35 mouse cellular contexts compared by ENCODE assay signal in the genomic region with DNA sequence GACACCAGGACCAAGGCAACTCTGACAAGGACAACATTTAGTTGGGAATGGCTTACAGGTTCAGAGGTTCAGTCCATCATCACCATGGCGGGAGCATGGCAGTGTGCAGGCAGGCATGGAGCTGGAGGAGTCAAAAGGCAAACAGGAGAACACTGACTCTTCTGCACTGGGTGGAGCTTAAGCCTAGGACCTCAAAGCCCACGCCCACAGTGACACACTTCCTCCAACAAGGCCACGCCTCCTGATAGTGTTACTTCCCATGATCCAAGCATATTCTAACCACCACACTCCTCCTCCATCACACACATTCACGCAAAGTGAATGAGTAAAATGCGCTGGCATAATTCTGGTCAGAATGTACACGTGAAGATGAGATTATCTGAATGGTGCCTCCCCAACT. TPM values are rescaled to one million over a fixed set of nuclear protein-coding genes. Genes with fewer than 3 reads are reported as not detected.
"Had no signal": no experiment of that assay in that cellular context is flagged by ENCODE, and none has a peak within 500 bp of the region (broad histone marks: within the 10 kb centered on the region; RNA-seq: fewer than 3 reads in every experiment).

No protein-coding gene starts in this region.

- H3K9ac ChIP-seq: heart, embryonic 12.5 days; hindbrain, embryonic 12.5 days; hindbrain, embryonic 14.5 days; intestine, embryonic 15.5 days; limb, embryonic 13.5 days; limb, embryonic 15.5 days had no signal

- H3K4me1 ChIP-seq: intestine, embryonic 15.5 days had no signal

- H3K9me3 ChIP-seq: heart, embryonic 10.5 days; heart, embryonic 12.5 days; hindbrain, embryonic 10.5 days; hindbrain, embryonic 12.5 days; intestine, embryonic 15.5 days; limb, embryonic 13.5 days; limb, embryonic 15.5 days had no signal

- H3K36me3 ChIP-seq: heart, embryonic 10.5 days; heart, embryonic 12.5 days; hindbrain, embryonic 10.5 days; hindbrain, embryonic 12.5 days; intestine, embryonic 15.5 days; limb, embryonic 13.5 days; limb, embryonic 15.5 days had no signal

- H3K27ac ChIP-seq: gastrocnemius, adult 2 months; heart, embryonic 10.5 days; hindbrain, embryonic 10.5 days; hindbrain, embryonic 12.5 days; hindbrain, embryonic 14.5 days; intestine, embryonic 15.5 days; layer of hippocampus, adult 2 months; limb, embryonic 13.5 days; limb, embryonic 15.5 days had no signal

- H3K4me3 ChIP-seq: gastrocnemius, adult 2 months; heart, embryonic 10.5 days; heart, embryonic 12.5 days; hindbrain, embryonic 10.5 days; hindbrain, embryonic 12.5 days; intestine, embryonic 15.5 days; layer of hippocampus, adult 2 months; limb, embryonic 13.5 days; limb, embryonic 15.5 days had no signal

- ATAC-seq: hindbrain, embryonic 16.5 days; inflammation-experienced regulatory T-cells, adult 6 months; intestine, embryonic 15.5 days; intestine, postnatal 0 days had no signal

- H3K4me2 ChIP-seq: heart, embryonic 12.5 days; hindbrain, embryonic 12.5 days; hindbrain, embryonic 14.5 days; intestine, embryonic 15.5 days; limb, embryonic 13.5 days; limb, embryonic 15.5 days had no signal

- DNase-seq: gastrocnemius, adult 2 months; gastrocnemius, postnatal 10 days; gastrocnemius, postnatal 25 days; heart, adult 18-20 months; heart, postnatal 10 days; heart, postnatal 4 days; kidney, adult 18-20 months; kidney, adult 8-10 months; kidney, postnatal 10 days; kidney, postnatal 25 days; kidney, postnatal 4 days; layer of hippocampus, postnatal 36 days; left cerebral cortex, postnatal 4 days had no signal

RNA-seq across cellular contexts. Expression of gene Nr2e1, which starts 56.4 kb away (rescaled TPM):
- total RNA-seq: gastrocnemius, adult 2 months; gastrocnemius, postnatal 10 days; gastrocnemius, postnatal 25 days; gastrocnemius, postnatal 4 days; granulocyte monocyte progenitor cell, adult 5-6 weeks; heart, adult 18-20 months; heart, adult 8-10 months; heart, postnatal 10 days; heart, postnatal 25 days; heart, postnatal 4 days; liver, adult 2 months had no signal
- polyA plus RNA-seq: heart, embryonic 10.5 days; heart, embryonic 14.5 days; heart, embryonic 16.5 days; hindbrain, embryonic 14.5 days; inflammation-experienced regulatory T-cells, adult 6 months; intestine, embryonic 15.5 days; intestine, postnatal 0 days; kidney, embryonic 14.5 days; kidney, embryonic 16.5 days; limb, embryonic 11.5 days; limb, embryonic 13.5 days; limb, embryonic 15.5 days; liver, adult 2 months had no signal
